Mouse (Mus musculus) left cerebral cortex, adult 18-20 months (tissue): ENCODE measurements around the gene Xylt1. TPM values are rescaled to one million over a fixed set of nuclear protein-coding genes. Genes with fewer than 3 reads are reported as not detected.

Source experiments
- DNase-seq, 2 experiments: peaks; one replicate each; pipeline ENCODE4 v3.0.0; 2021 to 2022; ENCODE audit warnings: low spot score in 2 of 2, mixed read lengths in 1 of 2
- total RNA-seq, 2 experiments: library from RNA; stranded (reverse); gene quantifications; 2 replicates each; pipeline ENCODE4 v1.2.3; 2021

Gene Xylt1
- total RNA-seq, 2 experiments from 2014 or later, result 45.7 to 48.9 TPM

- DNase-seq, result no peak
Observed at GRCm38 (mm10) chr7:117508090-117508489, 127.3 kb downstream of the Xylt1 start.

DNA sequence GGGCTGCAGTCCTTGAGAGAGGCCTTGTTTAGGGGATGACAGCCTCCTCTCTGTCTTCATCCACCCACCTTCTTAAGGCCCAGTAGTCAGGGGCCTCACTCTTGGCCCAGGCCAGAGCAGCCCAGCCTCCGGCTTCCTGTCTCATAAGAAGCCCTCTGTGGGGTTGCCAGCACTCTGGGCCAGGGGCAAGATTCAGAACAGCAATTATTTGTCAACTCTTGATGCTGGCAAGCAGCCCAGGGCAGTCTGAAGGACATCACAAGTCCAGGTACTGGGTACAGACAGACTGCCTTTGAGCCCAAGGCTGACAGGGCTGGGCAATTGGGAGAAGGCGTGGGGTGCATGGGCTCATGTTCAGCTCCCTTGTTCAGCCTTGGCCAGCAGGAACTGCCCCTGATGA lies 129.3 kb downstream of the Xylt1 start:
- peak in 1 of 2 experiments; percentile 26 for DNase-seq

DNA sequence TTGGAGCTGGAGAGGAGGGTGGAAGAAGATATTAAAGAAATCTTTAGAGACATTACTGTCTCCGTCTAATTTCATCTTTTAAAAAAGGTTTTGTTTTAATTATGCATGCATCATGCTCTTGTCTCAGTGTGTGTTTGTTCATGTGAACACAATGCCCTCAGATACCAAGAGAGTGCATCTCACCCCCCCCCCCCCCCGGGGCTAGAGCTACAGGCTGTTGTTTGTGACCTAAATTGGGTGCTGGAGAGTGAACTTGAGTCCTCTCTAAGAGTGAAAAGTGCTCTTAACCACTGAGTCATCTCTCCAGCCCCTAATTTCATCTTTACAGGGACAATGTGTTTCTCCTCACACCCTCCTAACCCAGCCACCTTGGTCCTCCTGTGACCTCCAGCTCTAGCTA lies 131.5 kb downstream of the Xylt1 start:
- DNase-seq, result no peak

DNA sequence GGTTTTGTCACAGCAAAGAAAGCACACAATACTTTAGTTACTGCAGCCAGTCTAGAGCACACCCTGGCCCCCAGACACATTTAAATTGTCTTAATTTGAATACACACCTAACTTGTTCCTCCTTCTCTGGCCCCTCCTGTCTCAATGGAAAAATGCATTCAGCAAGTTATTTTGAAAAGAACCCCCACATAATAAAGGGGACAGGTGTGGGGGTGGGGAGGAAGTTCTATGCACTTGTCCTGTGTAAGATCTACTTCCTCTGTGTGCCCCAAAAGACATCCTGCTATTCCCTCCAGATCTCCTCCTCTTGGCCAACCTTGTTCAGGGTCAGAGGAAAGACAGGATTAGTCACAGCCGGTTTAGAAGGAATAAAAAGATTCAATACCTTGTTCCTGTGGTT lies 135.0 kb downstream of the Xylt1 start:
- no peak for DNase-seq

GRCm38 (mm10) chr7:117516896-117517295 lies 136.1 kb downstream of the Xylt1 start:
- no peak for DNase-seq

DNA sequence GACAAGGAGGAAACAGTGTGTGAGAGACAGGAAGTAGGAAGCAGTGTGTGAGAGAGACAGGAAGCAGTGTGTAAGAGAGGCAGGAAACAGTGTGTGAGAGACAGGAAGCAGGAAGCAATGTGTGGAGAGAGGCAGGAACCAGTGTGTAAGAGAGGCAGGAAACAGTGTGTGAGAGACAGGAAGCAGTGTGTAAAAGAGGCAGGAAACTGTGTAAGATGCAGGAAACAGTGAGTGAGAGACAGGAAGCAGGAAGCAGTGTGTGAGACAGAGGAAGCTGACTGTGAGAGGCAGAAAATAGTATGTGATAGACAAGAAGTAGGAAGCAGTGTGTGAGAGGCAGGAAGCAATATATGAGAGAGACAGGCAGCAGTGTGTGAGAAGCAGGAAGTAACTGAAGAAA lies 140.6 kb downstream of the Xylt1 start:
- no peak for DNase-seq

- DNase-seq, result no peak
Observed at GRCm38 (mm10) chr7:117522092-117522635, 141.4 kb downstream of the Xylt1 start.

GRCm38 (mm10) chr7:117524430-117525214 lies 143.8 kb downstream of the Xylt1 start:
- DNase-seq, result peak; percentile 21 to 35

DNA sequence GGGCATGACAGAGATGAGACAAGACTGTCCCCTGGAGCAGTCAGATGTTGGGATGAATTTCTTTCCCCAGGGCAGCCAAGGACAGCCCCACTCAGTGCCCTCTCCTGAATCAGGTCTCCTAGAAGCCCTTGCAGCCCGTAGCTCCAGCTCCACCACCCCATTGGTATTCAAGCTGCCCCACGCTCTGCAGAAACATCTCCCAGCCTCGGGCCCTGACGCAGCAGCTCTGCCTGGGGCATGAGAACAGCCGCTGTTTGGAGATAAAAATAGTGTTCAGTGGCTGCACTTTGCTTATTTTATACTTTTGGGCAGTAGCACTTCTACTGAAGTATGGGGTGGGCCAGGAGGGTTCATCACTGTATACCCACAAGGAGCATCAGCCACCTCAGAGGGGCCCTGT lies 144.9 kb downstream of the Xylt1 start:
- peak in 1 of 2 experiments; percentile 19 for DNase-seq

DNA sequence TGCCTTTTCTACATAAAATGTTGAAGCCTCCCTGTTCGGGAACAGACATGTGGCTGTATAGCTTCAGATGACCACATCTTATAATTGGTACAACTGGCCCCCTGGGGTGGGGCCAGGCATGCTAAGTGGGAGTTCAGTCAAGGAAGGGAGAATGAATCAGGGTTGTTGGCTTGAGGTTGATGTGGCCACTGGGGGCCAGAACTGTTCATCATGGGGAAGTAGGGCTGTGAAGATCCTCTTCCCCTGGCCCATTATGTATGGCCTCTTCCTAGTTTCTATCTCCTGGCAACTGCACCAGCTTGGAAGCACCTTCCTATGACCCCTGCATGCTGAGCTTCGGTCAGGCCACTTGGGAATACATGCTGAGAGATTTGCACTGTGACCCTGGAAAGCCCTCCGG lies 145.8 kb downstream of the Xylt1 start:
- no peak for DNase-seq

GRCm38 (mm10) chr7:117529787-117530655 lies 149.2 kb downstream of the Xylt1 start:
- DNase-seq, result no peak

DNA sequence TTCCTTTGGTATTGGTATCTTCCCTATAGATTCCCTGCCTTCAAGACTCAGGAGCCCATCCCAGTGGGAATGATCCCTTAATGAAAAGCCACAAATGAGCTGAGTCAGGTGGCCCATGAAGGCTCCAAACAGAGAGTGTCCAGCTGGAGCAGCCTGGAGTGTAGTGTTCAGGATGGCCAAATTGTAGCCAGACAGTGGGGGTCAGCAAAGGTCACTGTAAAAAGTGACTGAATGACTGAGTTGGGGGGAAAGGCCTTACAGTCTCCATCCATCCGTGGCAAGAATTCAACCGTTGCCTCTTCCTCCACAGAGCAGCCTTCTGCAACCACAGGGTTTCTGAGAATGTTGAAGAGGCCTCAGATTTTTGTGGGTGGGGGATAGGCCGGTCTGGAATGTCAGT lies 151.9 kb downstream of the Xylt1 start:
- DNase-seq, result no peak

GRCm38 (mm10) chr7:117533164-117533563 lies 152.4 kb downstream of the Xylt1 start:
- no peak for DNase-seq

- DNase-seq, result no peak
Observed at GRCm38 (mm10) chr7:117539931-117540330, 159.2 kb downstream of the Xylt1 start.

DNA sequence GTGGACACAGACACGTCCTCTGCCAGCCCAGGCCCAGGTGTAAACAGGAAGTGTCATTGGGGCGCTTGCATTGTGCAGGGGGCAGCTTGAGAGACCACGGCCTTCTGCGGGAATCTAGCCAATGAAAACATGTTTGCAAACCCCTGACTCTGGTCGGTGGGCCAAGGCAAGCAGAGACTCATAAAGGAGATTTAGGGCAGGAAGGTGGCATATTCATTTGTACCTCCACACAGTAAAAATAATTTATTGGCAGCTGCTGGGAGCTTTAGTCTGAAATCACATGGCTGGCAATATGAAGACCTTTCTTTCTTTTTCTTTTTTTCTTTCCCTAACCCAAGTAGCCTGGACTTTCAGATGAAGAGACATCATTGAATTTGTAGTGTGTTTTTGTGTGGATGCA lies 159.6 kb downstream of the Xylt1 start:
- DNase-seq, result no peak

GRCm38 (mm10) chr7:117541056-117541455 lies 160.3 kb downstream of the Xylt1 start:
- DNase-seq, result no peak

DNA sequence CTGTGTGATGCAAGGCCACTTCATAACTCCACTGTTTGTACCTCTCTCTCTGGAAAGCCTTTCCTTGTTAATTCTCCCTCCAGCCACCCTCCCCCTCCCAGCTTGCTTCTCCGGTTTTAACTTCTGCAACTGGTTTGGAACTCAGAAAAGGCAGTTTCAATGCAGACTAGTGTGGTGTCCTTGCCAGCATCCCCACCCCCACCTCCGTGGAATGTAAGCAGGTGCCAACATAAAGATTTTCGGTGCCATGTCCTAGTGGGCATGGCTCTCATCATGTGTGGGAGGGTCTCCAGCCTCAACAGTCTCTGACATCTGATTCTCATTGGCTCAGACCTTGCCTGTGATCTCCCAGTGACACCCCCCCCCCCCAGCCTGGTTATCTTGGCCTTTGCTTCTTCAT lies 160.9 kb downstream of the Xylt1 start:
- no peak for DNase-seq

DNA sequence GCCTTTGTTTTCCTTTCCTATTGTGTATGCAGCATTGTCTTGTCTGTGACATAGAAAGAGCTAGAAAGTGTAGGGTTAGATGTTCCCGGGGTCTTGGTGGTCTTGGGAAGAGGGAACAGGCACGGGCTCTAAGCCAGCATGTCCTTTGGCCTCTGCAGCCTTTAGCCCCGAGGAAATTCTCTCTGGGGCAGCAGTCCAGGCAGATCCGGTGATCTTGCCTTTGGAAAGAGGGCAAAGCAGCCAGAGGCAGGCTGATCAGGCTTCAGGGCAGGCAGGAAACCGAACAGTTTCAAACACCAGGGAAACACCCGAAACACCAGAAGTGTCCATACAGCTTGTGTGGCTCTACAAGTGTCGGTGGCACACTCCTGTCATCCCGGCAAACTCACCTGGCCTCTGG lies 162.3 kb downstream of the Xylt1 start:
- no peak for DNase-seq

DNA sequence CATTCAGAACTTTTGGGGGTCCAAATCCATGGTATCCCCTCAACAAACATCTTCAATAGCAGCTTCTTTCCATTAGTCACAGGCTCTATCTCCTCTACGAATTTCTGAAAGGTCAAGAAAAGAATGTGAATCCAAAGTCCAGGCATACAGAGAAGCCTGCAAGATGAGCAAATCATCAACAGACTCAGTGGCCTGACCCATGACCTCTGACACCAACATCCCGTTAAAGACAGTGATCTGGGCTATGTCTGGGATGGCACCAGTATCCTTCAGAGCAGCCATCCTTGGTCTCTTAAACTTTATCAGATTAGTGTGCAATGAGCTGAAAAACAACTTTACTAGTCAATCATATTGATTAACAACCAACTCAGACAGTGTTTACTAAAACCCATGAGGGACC lies 163.3 kb downstream of the Xylt1 start:
- DNase-seq, result no peak

GRCm38 (mm10) chr7:117548301-117548700 lies 167.5 kb downstream of the Xylt1 start:
- DNase-seq, result no peak

DNA sequence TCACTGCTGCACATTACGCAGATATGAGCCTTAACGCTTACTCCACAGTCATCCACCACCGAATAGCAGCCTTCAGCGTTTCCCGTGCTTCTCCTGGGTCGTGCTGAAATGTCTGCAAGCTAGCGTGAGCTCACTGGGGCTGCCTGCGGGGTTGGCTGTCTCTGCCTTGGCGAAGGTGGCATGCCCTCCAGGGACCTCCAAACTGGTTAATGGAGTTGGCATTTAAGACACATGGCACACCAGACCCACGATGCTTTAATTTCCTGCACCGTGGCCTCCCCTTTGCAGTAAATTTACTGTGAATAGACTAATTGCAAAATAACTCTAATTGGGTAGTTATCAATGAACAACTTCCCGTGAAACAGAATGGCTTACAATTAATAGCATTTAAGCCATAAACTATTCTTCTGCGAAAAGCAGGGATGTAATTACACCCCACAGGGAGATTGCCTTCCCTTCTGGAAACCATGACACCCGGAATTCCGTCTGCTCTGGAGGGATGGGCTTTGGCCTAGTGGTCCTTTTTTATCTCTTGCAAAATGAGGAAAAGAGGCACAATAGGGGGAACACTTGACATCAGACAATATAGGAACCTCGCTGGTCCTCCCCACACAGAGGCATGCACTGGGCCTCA lies 170.3 kb downstream of the Xylt1 start:
- no peak for DNase-seq

DNA sequence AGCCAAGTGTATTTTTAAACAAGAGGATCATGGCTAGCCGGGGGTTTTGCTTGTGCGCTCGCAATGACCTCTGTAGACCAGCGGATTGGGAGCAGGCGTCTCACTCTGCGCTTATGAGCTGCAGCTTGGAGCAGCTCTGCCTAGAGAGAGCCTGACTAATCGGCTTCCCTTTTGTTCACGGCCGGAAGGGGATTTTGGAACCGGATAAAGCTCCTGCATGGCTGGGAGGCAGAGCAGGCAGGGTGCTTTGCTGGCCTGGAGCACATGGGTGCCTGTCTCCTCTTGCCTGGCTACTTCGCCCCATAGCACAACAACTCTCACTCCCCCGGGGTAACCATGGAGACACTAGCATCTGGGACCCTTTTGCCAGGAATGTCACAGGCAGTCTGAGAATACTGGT lies 172.4 kb downstream of the Xylt1 start:
- DNase-seq, result no peak
